Mouse (Mus musculus) heart, adult 2 months (tissue): ENCODE results near the gene Cyb5r1.
A peak's percentile ranks its signal among the peaks of the same experiment; 100 is the strongest.

Source experiments
- CTCF ChIP-seq: fragments of 200-600 bp; IDR thresholded peaks from 2 replicates; pipeline ENCODE4 v1.8.1; 2022; ENCODE audit warnings: antibody characterized with exemption, mild to moderate bottlenecking, moderate library complexity
- EP300 ChIP-seq: fragments of 200-500 bp; IDR thresholded peaks from 2 replicates; pipeline ENCODE4 v1.6.1; 2011; ENCODE audit warnings: low read depth, low read length, control low read depth; ENCODE audit not compliant: insufficient read depth
- POLR2A ChIP-seq: fragments of 200-500 bp; IDR thresholded peaks from 2 replicates; pipeline ENCODE4 v1.6.1; 2011; ENCODE audit warnings: mild to moderate bottlenecking, low read depth, low read length, control low read depth; ENCODE audit not compliant: insufficient read depth

GRCm38 (mm10) chr1:134381795-134382625, 23.3 kb upstream of the Cyb5r1 start:
- TF ChIP-seq EP300 (0 out of 2 replicates have a peak, but pooled peaks have one; percentile 28), CTCF (no peak), POLR2A (no peak)
